Mouse (Mus musculus): ENCODE data around the gene Gm16253. TPM values are rescaled to one million over a fixed set of nuclear protein-coding genes. Genes with fewer than 3 reads are reported as not detected.

Gene Gm16253
- total and polyA plus RNA-seq, 2 experiments from 2014 or later, result 0.52 TPM; not detected in 1

DNA sequence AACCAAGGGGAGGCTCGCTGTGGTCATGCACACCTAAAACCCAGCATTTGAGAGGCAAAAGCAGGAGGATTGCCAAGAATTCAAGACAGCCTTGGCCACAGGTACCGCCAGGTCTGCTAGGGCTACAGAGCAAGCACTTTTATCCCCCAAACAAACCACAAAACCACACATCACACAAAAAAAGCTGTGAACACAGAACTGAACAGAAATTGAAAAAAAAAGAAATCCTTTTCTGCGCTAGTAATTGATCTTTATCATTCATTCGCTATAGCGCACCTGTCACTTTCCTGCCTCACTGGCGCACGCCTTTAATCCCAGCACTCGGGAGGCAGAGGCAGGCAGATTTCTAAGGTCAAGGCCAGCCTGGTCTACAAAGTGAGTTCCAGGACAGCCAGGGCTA lies 13.5 kb upstream of the Gm16253 start:
- Histone ChIP-seq H3K4me1 (ENCODE audit: insufficient read depth, low read length) (peaks cover 12% of the 10 kb centered on the region; the same call in 1 of the 2 replicates), H3K9me3 (ENCODE audit: low read length) (no peaks in the 10 kb centered on the region), H3K4me3 (ENCODE audit: low read depth, low read length) (no peak overlapping the region), H3K27ac (ENCODE audit: low read depth, low read length) (no peak overlapping the region), H3K36me3 (ENCODE audit: insufficient read depth, low read length) (peaks cover 17% of the 10 kb centered on the region), H3K4me2 (ENCODE audit: low read depth, low read length, poor library complexity, severe bottlenecking) (no peak overlapping the region), H3K9ac (replicated peaks; ENCODE audit: low read length, poor library complexity, severe bottlenecking) (no peak overlapping the region), H3K27me3 (ENCODE audit: insufficient read depth, low read length) (no peaks in the 10 kb centered on the region)
- TF ChIP-seq CTCF (IDR thresholded peaks at IDR 0.05), result no peak
- 95% methylated on average over 8 of the region's 8 CpGs for WGBS
- ATAC-seq (ENCODE audit: low FRiP score) (no peak), DNase-seq (ENCODE audit: low spot score) (no peak)

DNA sequence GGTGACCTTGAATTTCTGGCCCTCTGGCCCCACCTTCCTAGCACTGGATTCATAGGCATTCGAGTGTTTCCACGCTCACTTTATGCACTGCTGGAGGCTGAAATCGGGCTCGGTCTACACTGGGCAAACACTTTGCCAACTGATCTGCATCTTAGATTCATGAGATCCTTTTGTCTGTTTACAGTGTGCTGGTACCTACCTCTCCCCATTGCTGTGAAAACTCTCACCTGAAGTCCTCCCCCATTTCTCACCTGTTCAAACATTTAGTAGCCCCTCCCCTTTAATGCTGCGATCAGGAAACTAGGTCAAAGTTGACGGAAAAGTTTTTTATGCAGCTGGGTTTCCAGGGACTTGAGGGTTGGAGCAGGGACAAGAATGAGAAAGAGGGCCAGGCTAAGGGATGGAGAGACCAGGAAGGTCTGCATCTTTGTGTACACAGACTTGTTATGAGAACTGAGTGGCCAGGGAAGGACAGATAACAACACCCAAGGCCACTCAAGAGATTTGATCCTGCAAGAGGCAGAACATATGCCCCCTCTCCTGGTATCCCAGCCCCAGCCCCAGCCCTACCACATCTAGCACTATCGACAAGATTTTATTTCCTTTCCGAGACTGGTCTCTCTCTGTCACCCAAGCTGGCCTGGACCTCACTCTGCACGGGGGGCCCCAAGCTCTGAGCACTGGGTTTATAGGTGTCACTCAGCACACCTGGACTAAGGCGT lies 12.7 kb upstream of the Gm16253 start:
- H3K27ac ChIP-seq (ENCODE audit: low read depth, low read length), result no peak overlapping the region
- peaks cover 17% of the 10 kb centered on the region for H3K36me3 ChIP-seq (ENCODE audit: insufficient read depth, low read length)
- no peak for DNase-seq (ENCODE audit: low spot score)
- no peaks in the 10 kb centered on the region for H3K27me3 ChIP-seq (ENCODE audit: insufficient read depth, low read length)
- no peaks in the 10 kb centered on the region for H3K9me3 ChIP-seq (ENCODE audit: low read length)
- H3K9ac ChIP-seq (replicated peaks; ENCODE audit: low read length, poor library complexity, severe bottlenecking), result no peak overlapping the region
- peaks cover 12% of the 10 kb centered on the region; the same call in 1 of the 2 replicates for H3K4me1 ChIP-seq (ENCODE audit: insufficient read depth, low read length)
- ATAC-seq (ENCODE audit: low FRiP score), result 0 out of 2 replicates have a peak, but pooled peaks have one; percentile 25
- no peak overlapping the region for H3K4me3 ChIP-seq (ENCODE audit: low read depth, low read length)
- no peak overlapping the region for H3K4me2 ChIP-seq (ENCODE audit: low read depth, low read length, poor library complexity, severe bottlenecking)
- WGBS, result 74% methylated on average over 10 of the region's 10 CpGs
- no peak for TF ChIP-seq CTCF (IDR thresholded peaks at IDR 0.05)

DNA sequence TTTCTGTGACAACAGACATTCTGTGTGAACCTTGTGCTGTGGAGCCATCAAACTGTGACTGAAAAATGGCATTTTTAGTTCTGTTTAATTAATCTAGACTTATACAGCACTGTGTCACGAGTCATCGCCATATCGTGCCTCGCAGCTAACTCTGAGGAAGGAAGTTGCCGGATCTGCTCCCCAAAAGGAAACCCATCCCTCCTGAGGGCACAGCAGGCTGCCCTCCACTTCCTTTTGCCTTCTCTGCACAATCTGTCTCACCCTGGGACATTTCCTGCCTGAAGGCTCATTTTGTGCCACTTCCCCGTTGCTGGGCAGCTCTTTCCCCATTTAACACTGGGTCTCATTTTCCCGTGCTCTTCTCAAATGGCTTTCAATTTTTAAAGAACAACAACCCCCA lies 12.2 kb upstream of the Gm16253 start:
- peaks cover 8% of the 10 kb centered on the region; the same call in 1 of the 2 replicates for H3K4me1 ChIP-seq (ENCODE audit: insufficient read depth, low read length)
- H3K36me3 ChIP-seq (ENCODE audit: insufficient read depth, low read length), result peaks cover 16% of the 10 kb centered on the region
- no peak overlapping the region for H3K4me3 ChIP-seq (ENCODE audit: low read depth, low read length)
- TF ChIP-seq CTCF (IDR thresholded peaks at IDR 0.05), result no peak
- no peaks in the 10 kb centered on the region for H3K27me3 ChIP-seq (ENCODE audit: insufficient read depth, low read length)
- H3K9me3 ChIP-seq (ENCODE audit: low read length), result no peaks in the 10 kb centered on the region
- DNase-seq (ENCODE audit: low spot score), result no peak
- H3K27ac ChIP-seq (ENCODE audit: low read depth, low read length), result no peak overlapping the region
- no peak for ATAC-seq (ENCODE audit: low FRiP score)
- H3K4me2 ChIP-seq (ENCODE audit: low read depth, low read length, poor library complexity, severe bottlenecking), result no peak overlapping the region
- no peak overlapping the region for H3K9ac ChIP-seq (replicated peaks; ENCODE audit: low read length, poor library complexity, severe bottlenecking)
- 80% methylated on average over 7 of the region's 7 CpGs for WGBS

DNA sequence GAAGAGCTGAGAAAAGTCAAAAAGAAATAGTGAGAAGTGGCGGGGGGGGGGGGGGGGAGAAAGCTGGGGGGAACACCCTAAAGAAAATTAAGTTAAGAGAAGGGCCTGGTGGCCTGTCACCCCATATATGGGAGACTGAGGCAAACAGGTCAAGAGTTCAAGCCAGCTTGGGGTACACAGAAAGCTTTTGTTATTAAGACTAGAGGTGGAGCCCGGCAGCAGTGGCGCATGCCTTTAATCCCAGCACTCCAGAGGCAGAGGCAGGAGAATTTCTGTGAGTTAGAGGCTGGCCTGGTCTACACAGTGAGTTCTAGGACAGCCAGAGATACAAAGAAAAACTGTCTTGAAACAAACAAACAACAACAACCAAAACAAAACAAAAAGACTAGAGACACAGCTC lies 11.7 kb upstream of the Gm16253 start:
- Histone ChIP-seq H3K4me1 (ENCODE audit: insufficient read depth, low read length) (0 out of 2 replicates have a peak, but pooled peaks cover 4% of the 10 kb centered on the region), H3K27ac (ENCODE audit: low read depth, low read length) (no peak overlapping the region), H3K36me3 (ENCODE audit: insufficient read depth, low read length) (peaks cover 11% of the 10 kb centered on the region), H3K27me3 (ENCODE audit: insufficient read depth, low read length) (no peaks in the 10 kb centered on the region), H3K9ac (replicated peaks; ENCODE audit: low read length, poor library complexity, severe bottlenecking) (no peak overlapping the region), H3K4me2 (ENCODE audit: low read depth, low read length, poor library complexity, severe bottlenecking) (no peak overlapping the region), H3K4me3 (ENCODE audit: low read depth, low read length) (no peak overlapping the region), H3K9me3 (ENCODE audit: low read length) (no peaks in the 10 kb centered on the region)
- ATAC-seq (ENCODE audit: low FRiP score) (no peak), DNase-seq (ENCODE audit: low spot score) (no peak)
- no peak for TF ChIP-seq CTCF (IDR thresholded peaks at IDR 0.05)
- 93% methylated on average over 2 of the region's 3 CpGs for WGBS

DNA sequence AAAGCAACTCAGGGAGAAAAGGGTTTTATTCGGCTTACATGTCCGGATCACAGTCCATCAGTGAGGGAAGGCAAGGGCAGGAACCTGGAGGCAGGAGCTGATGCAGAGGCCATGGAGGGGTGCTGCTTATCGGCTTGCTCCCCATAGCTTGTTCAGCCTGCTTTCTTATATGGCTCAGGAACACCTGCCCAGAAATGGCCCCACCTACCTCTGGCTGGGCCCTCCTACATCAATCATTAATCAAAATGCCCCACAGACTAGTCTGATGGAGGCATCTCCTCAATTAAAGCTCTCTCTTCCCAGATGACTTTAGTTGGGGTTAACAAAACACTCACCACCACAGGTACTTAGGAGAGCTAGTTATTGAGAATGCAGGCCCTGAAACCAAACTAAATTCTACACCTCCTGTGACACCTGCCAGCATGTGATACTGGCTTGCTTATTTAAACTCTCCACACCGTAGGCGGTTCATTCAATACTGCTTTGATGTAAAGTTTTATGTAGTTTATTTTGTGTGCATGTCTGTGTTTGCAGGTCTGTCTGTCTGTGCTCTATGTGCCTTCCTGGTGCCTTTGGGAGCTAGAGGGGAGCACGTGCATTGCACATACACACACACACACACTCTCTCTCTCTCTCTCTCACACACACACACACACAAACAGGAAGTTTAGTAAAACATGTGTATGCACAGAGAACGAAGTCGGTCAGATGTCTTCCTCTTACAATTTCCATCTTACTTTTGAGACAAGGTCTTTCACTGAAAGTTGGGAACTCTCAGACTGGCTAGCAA lies 9.9 kb upstream of the Gm16253 start:
- no peaks in the 10 kb centered on the region for H3K9me3 ChIP-seq (ENCODE audit: low read length)
- ATAC-seq (ENCODE audit: low FRiP score) (no peak), DNase-seq (ENCODE audit: low spot score) (no peak)
- no peaks in the 10 kb centered on the region for H3K27me3 ChIP-seq (ENCODE audit: insufficient read depth, low read length)
- TF ChIP-seq CTCF (IDR thresholded peaks at IDR 0.05), result no peak
- no peak overlapping the region for H3K4me3 ChIP-seq (ENCODE audit: low read depth, low read length)
- 79% methylated on average over 8 of the region's 8 CpGs for WGBS
- no peak overlapping the region for H3K4me2 ChIP-seq (ENCODE audit: low read depth, low read length, poor library complexity, severe bottlenecking)
- no peak overlapping the region for H3K9ac ChIP-seq (replicated peaks; ENCODE audit: low read length, poor library complexity, severe bottlenecking)
- no peak overlapping the region for H3K27ac ChIP-seq (ENCODE audit: low read depth, low read length)
- no peaks in the 10 kb centered on the region for H3K4me1 ChIP-seq (ENCODE audit: insufficient read depth, low read length)
- no peaks in the 10 kb centered on the region for H3K36me3 ChIP-seq (ENCODE audit: insufficient read depth, low read length)

DNA sequence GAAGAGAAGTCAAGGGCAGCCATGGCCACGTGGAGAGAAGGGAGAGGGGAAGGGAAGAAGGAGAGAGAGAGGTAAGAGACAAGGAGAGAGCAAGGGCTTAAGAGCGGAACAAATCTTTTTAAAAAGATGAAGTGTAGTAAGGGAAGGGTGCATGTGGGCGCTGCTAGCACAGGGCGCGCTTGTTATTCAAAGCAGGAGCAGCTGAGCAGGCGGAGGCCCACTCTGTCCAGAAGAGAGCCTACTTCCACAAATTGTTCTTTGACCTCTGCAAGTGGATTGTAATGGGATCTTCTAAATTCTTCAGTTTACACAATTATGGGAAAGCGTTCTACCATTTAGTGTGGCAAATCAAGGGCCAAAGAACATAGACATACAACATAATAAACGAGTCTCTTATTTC lies 8.2 kb upstream of the Gm16253 start:
- Histone ChIP-seq H3K27ac (ENCODE audit: low read depth, low read length) (no peak overlapping the region), H3K4me1 (ENCODE audit: insufficient read depth, low read length) (no peaks in the 10 kb centered on the region), H3K4me3 (ENCODE audit: low read depth, low read length) (no peak overlapping the region), H3K27me3 (ENCODE audit: insufficient read depth, low read length) (no peaks in the 10 kb centered on the region), H3K36me3 (ENCODE audit: insufficient read depth, low read length) (no peaks in the 10 kb centered on the region), H3K9me3 (ENCODE audit: low read length) (no peaks in the 10 kb centered on the region), H3K9ac (replicated peaks; ENCODE audit: low read length, poor library complexity, severe bottlenecking) (no peak overlapping the region), H3K4me2 (ENCODE audit: low read depth, low read length, poor library complexity, severe bottlenecking) (no peak overlapping the region)
- ATAC-seq (ENCODE audit: low FRiP score), result no peak
- 43% methylated on average over 8 of the region's 8 CpGs for WGBS
- no peak for DNase-seq (ENCODE audit: low spot score)
- TF ChIP-seq CTCF (IDR thresholded peaks at IDR 0.05), result no peak
